Mouse (Mus musculus): ENCODE results near the gene Cmtr2.

Cmtr2 gene

GRCm38 (mm10) chr8:110215365-110215764, at the start of gene Cmtr2:
Gene Cmtr2, plus strand, starts transcription at chr8:110215665.
- DNase-seq, result no peak

DNA sequence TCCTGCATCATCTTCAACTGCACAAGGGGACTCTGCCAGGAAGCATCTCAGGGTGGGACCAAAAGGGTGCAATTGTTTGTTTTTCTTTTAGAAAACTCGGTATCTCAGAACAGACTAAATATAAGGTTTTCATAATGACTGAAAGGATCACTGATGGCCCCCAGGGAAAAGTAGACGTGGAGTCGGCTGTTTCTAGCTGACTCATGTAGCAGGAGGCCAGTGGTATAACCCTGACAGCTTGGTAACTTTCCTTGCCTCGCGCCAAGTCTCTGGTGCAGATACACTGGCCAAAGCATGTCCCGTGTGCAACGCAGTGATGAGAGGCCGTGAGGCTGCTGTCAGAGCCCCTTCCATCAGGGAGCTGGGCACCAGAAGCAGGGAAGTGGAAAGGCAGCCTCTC, 49.2 kb upstream of the Cmtr2 start:
- DNase-seq, result no peak

DNA sequence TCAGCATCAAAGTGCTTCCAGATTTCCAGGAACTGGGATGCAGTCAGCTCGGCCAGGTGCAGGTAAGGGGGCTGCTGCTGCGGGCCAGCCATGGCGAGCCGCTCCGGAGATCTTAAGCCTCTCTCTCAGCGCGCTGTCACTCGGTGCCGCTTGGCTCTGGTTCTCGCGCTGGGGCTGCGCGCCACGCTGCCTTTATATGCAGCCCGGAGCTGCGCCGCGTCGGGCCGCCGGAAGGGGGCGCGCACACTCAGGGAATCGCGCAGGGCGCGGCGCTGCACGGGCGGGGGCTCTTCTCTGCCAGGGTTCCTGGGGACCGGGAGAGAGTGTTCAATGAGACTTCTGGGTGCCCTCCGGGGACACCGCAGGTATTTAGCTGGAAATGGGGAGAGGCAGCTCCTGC, 47.4 kb upstream of the Cmtr2 start, which contains the start of gene Calb2:
Gene Calb2 (minus strand): TSS at position 165 of the 400 bp plus-strand sequence.
- no peak for DNase-seq

- DNase-seq, result no peak
Observed at GRCm38 (mm10) chr8:110172161-110172560, 43.3 kb upstream of the Cmtr2 start.

DNA sequence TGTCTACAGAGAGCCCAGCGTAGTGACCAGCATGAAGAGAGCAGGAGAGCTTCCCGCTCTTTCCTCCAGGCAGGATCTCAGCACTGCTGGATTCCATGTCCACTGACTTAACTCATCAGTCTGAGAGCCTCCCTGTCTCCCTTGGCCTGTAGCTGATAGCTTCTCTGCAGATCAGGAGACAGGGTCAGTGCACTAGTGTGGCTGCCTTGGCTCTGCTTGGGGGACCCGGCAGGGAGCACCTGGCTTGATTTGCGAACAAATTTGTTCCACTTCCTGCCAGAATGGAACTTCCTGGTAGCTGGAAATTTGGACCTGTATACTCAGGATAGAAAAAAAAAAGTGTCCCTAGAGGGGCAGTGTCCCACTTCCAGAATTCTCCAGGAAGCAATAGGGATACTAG, 40.6 kb upstream of the Cmtr2 start:
- no peak for DNase-seq

DNA sequence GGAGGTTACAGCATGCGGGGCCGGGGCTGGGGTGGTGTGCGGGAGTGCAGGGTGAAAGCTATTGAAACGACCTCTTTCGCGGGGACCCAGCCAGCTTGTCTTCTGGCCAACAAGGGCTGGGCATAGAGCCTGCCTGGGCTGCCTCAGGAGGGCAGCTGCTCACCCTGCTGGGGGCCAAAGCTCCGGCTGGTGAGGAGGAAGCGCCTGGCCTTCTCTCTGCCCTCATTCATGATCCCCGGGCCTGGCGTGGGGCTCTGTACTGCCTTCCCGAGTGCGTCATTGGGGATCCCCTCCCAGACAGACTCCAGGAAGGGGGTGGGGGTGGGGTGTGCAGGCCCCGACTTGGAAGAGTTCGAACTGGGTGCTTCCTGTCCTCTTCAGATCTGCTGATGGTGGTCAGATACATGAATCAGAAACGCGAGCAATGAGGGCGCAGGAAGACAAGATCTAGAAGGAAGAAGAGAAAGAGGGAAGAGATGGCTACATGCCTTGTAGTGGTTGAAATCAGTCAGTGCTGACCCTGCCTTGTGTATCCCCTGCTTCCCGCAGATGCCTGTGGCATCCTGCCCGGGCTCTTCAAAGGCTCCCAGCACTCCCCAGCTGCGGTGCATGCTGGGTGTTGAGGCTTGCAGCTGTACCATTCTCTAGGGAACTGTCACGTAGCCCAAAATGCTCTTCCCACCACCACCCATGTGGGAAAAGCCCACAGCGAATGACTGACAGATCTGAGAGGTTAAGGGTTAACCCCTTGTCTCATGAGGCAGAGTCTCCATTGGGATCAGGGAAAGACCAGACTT, 37.9 kb upstream of the Cmtr2 start:
- no peak for DNase-seq

DNA sequence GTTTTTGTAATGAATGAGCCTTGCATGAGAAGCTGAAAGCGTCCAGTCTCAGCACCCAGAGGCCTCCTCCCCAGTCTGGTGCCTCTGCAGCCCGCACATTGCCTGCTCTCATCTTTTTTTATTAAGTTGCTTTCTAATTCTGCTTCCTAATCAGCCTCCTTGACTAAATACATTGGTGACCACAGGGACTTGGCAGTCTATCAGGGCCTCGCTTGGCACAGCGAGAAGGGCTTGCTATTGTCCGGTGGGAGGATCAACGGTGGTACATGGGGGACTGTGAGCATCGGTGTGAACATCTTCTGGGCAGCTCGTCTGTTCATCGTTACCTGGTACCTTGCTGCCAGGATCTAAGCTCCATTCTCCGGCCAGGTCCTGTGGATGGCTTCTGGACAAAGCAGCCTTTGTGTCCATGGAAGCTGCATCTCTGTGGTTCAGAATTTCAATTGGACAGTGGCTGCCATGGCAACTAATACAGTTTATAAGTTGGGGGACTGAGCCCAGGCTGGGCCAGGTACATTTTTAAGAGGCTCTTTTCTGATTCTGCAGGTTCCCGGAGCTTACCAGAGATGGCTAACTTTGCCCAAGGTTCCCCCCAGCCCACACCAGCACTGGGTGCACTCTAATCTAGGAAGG, 32.6 kb upstream of the Cmtr2 start:
- no peak for DNase-seq

GRCm38 (mm10) chr8:110183748-110184147, 31.7 kb upstream of the Cmtr2 start:
- DNase-seq, result no peak

DNA sequence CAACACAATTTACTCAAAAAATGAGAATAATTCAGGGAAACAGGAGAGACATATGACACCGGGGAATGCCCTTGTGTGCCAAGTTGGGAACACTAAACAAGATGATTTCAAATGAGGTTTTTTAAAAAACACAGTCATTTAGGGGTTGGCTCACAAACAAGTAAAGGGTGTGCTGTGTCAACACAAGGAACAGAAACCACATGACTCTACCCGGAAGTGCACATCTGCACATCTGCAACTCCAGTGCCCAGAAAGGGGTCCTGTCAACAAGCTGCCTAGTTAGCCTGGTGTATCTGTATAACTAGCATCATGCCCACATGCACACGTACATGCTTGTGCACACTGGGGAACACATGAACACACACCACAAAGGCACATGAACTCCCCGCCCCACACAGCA, 29.9 kb upstream of the Cmtr2 start:
- no peak for DNase-seq

- no peak for DNase-seq
Observed at GRCm38 (mm10) chr8:110188961-110189750, 26.3 kb upstream of the Cmtr2 start.

- DNase-seq, result no peak
Observed at GRCm38 (mm10) chr8:110196678-110197077, 18.8 kb upstream of the Cmtr2 start.

GRCm38 (mm10) chr8:110201806-110202205, 13.7 kb upstream of the Cmtr2 start:
- no peak for DNase-seq

DNA sequence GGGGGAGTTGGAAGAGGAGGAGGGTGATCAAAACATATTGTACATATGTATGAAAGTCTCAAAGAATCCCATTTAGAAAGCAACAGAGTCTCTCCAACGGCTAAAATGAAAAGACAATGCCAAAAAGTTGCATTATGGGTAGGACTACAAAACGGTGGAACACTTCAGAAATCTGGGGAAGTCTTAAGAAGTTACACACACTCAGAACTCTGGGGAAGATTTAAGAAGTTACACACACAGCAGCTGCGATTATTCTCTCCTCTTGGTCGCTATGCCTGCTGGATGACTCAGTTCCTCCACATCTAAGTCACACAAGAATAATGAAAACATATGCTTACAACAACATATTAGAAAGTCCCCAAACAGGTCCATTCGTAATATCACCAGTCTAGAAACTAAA, 788 bp downstream of the Cmtr2 start:
- DNase-seq, result no peak

DNA sequence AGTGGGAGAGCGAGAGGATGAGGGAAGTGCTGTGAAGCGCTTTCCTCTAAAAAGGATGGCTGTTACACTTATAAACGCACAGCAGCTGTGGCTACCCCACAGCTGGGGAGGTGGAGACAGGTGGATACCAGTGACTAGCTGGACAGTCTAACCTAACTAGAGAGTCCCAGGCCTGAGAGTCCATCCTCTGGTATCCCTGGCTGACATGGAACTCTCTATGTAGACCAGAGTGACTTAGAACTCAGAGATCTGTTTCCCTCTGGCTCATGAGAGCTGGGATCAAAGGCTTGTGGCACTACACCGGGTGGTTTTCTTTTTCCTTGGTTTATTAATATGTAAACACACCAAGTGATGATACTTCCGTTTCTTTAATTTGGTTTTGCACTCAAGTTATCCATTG, 1.7 kb downstream of the Cmtr2 start:
- DNase-seq, result no peak

GRCm38 (mm10) chr8:110217681-110218131, 2.2 kb downstream of the Cmtr2 start:
- peak; percentile 99 for DNase-seq

- no peak for DNase-seq
Observed at GRCm38 (mm10) chr8:110218511-110218910, 3.0 kb downstream of the Cmtr2 start.

DNA sequence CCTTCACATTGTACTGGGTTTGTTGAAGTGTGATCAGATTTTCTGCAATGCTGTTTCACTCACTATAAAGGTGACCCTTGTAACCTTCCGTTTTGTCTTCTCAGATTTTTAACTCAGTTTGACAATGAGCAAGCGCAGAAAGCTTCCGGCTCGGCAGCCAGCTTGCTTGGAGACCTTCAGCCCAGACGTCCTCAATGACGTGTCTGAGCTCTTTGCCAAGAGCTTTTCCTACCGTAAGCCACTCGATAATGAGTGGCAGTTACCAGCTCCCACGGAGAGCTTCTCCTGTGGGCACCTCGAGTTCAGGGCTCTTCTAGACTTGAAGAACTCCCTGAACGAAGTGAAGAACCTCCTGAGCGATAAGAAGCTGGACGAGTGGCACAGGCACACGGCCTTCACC, 5.5 kb downstream of the Cmtr2 start:
- no peak for DNase-seq

GRCm38 (mm10) chr8:110230803-110231202, 15.3 kb downstream of the Cmtr2 start:
- no peak for DNase-seq

- no peak for DNase-seq
Observed at GRCm38 (mm10) chr8:110242278-110243177, 27.1 kb downstream of the Cmtr2 start.

DNA sequence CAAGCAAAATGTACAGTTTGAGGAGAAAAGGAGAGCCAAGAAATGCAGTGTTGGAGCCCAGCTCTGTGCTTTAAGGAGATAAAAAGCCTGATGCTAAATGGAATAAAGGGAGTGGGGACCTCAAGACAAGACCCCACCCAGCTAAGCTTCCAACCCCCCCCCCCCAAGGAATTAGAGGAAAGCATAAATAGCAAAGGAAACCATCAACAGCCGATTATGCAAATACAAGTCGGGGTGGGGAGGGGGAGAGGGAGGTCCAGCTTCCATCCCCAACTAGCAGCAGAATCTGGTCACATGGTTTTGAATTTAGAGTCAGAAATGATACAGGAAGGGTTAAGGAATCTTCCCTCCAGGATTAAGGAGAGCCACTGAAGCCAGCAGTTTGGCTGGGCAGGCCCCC, 29.1 kb downstream of the Cmtr2 start:
- DNase-seq, result no peak

DNA sequence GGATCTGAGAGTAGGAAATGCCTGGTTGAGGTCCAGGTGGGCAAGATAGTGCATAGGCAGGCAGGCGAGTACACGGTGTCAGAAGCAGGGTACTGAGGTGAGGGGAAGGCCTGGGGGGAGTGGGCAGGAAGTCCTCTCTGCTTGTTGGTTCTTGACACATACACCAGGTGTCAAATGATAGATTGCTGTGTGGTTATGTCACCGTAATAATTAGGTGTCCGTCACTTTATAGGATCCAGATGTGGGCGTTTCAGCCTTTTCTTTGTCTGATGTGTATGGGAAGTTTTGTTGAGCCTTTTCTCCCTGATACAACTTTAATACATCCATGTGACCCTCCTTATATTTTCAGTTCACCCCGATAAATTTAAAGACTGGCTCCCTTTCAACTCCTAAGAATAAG, 31.8 kb downstream of the Cmtr2 start:
- no peak for DNase-seq

DNA sequence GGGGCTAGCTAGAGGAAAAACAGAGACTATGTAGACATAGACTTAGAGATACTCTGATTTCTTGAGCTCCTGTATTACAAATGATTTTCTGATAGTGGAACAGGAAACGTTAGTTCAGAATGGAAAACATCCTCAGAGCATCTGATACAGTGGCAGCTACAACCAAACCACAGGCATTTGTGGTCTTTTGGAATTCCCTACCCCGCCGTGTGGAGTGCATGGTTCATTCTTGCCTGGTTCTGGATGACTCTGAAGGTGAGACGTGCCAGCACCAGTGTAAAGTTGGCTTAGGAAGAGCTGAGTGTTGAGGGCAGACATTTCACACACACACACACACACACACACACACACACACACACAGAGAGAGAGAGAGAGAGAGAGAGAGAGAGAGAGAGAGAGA, 38.5 kb downstream of the Cmtr2 start:
- no peak for DNase-seq
